Mouse (Mus musculus) forebrain, embryonic 12.5 days (tissue): ENCODE measurements at regions not wholly inside any gene's neighbourhood (a gene's known extent, or its start where the extent isn't known, plus 50 kb on each side); places are given as distances from the start of the nearest gene placed in this dataset.
A peak's percentile ranks its signal among the peaks of the same experiment; 100 is the strongest.

Experiments used
- ATAC-seq: fragments of 200-750 bp; cut with Nextera tagmentation; 2 replicates; pipeline ENCODE4 v1.8.0; 2017; ENCODE audit warnings: moderate TSS enrichment; ENCODE audit not compliant: low FRiP score
- H3K27ac ChIP-seq: fragments of 300-500 bp; sonication (generic); 2 replicates; pipeline ENCODE4 v1.5.1; 2016; ENCODE audit warnings: mild to moderate bottlenecking
- H3K27me3 ChIP-seq: fragments of 300-500 bp; sonication (generic); 2 replicates; pipeline ENCODE4 v1.6.1; 2016; ENCODE audit warnings: mild to moderate bottlenecking
- H3K36me3 ChIP-seq: fragments of 300-500 bp; sonication (generic); replicated peaks from 2 replicates; pipeline ENCODE4 v1.6.1; 2016; ENCODE audit warnings: mild to moderate bottlenecking
- H3K4me1 ChIP-seq: fragments of 300-500 bp; sonication (generic); 2 replicates; pipeline ENCODE4 v1.6.1; 2016
- H3K4me2 ChIP-seq: fragments of 300-500 bp; sonication (generic); 2 replicates; pipeline ENCODE4 v1.6.1; 2016; ENCODE audit warnings: mild to moderate bottlenecking, moderate library complexity
- H3K4me3 ChIP-seq: fragments of 300-500 bp; sonication (generic); replicated peaks from 2 replicates; pipeline ENCODE4 v1.5.1; 2016; ENCODE audit warnings: mild to moderate bottlenecking
- H3K9ac ChIP-seq: fragments of 300-500 bp; sonication (generic); 2 replicates; pipeline ENCODE4 v1.6.1; 2016; ENCODE audit warnings: mild to moderate bottlenecking
- H3K9me3 ChIP-seq: fragments of 300-500 bp; sonication (generic); 2 replicates; pipeline ENCODE4 v1.6.1; 2016
- WGBS: fragments of 180-500 bp; shearing (Covaris S2); methylation state at CpG from one replicate; pipeline ENCODE4 v1.1.7; 2016; 5-methylcytosine and 5-hydroxymethylcytosine counted together

- H3K27me3 ChIP-seq: no peaks in the 10 kb centered on the region
- no peak overlapping the region for H3K4me2 ChIP-seq
- H3K4me1 ChIP-seq: peaks cover 38% of the 10 kb centered on the region
- H3K36me3 ChIP-seq: no peaks in the 10 kb centered on the region
- no peak overlapping the region for H3K4me3 ChIP-seq
- peak; percentile 42 for ATAC-seq
- H3K9ac ChIP-seq: no peak overlapping the region
- 74% methylated on average over 1 of the region's 1 CpGs for WGBS
- no peak overlapping the region for H3K27ac ChIP-seq
- H3K9me3 ChIP-seq: no peaks in the 10 kb centered on the region
These were observed 98.4 kb upstream of the Klf7 start for GRCm38 (mm10) chr1:64220486-64220885.

GRCm38 (mm10) chr1:64220040-64220439, 98.0 kb upstream of the Klf7 start:
- WGBS: 78% methylated on average over 5 of the region's 5 CpGs
- Histone ChIP-seq H3K9ac (no peak overlapping the region), H3K4me2 (no peak overlapping the region), H3K27me3 (no peaks in the 10 kb centered on the region), H3K27ac (no peak overlapping the region), H3K4me1 (peaks cover 40% of the 10 kb centered on the region), H3K4me3 (no peak overlapping the region), H3K36me3 (no peaks in the 10 kb centered on the region), H3K9me3 (no peaks in the 10 kb centered on the region)
- no peak for ATAC-seq

GRCm38 (mm10) chr1:64215646-64216045, 93.6 kb upstream of the Klf7 start:
- Histone ChIP-seq H3K4me1 (peaks cover 23% of the 10 kb centered on the region), H3K9ac (no peak overlapping the region), H3K36me3 (no peaks in the 10 kb centered on the region), H3K4me3 (no peak overlapping the region), H3K27ac (no peak overlapping the region), H3K27me3 (no peaks in the 10 kb centered on the region), H3K9me3 (no peaks in the 10 kb centered on the region), H3K4me2 (no peak overlapping the region)
- ATAC-seq: no peak
- 90% methylated on average over 4 of the region's 4 CpGs for WGBS

GRCm38 (mm10) chr1:64209131-64209530, 87.0 kb upstream of the Klf7 start:
- H3K4me1 ChIP-seq: peaks cover 2% of the 10 kb centered on the region
- no peak for ATAC-seq
- WGBS: 79% methylated on average over 1 of the region's 1 CpGs
- no peak overlapping the region for H3K4me2 ChIP-seq
- no peak overlapping the region for H3K4me3 ChIP-seq
- no peak overlapping the region for H3K27ac ChIP-seq
- no peak overlapping the region for H3K9ac ChIP-seq
- no peaks in the 10 kb centered on the region for H3K36me3 ChIP-seq
- H3K27me3 ChIP-seq: no peaks in the 10 kb centered on the region
- H3K9me3 ChIP-seq: 0 out of 2 replicates have a peak, but pooled peaks cover 6% of the 10 kb centered on the region

GRCm38 (mm10) chr1:64200387-64201023, 78.4 kb upstream of the Klf7 start:
- Histone ChIP-seq H3K27me3 (no peaks in the 10 kb centered on the region), H3K4me1 (peaks cover 18% of the 10 kb centered on the region), H3K9me3 (0 out of 2 replicates have a peak, but pooled peaks cover 6% of the 10 kb centered on the region), H3K9ac (no peak overlapping the region), H3K4me2 (no peak overlapping the region), H3K36me3 (no peaks in the 10 kb centered on the region), H3K4me3 (no peak overlapping the region), H3K27ac (0 out of 2 replicates have a peak overlapping the region, but pooled peaks have one; percentile 25)
- WGBS: 31% methylated on average over 5 of the region's 5 CpGs
- ATAC-seq: peak; percentile 46; the same call in 1 of the 2 replicates

GRCm38 (mm10) chr1:64198781-64199180, 76.7 kb upstream of the Klf7 start:
- Histone ChIP-seq H3K27ac (no peak overlapping the region), H3K27me3 (no peaks in the 10 kb centered on the region), H3K4me2 (no peak overlapping the region), H3K9ac (no peak overlapping the region), H3K36me3 (no peaks in the 10 kb centered on the region), H3K9me3 (no peaks in the 10 kb centered on the region), H3K4me1 (peaks cover 18% of the 10 kb centered on the region), H3K4me3 (no peak overlapping the region)
- ATAC-seq: no peak
- 92% methylated on average over 5 of the region's 5 CpGs for WGBS

- Histone ChIP-seq H3K27ac (no peak overlapping the region), H3K4me3 (no peak overlapping the region), H3K36me3 (no peaks in the 10 kb centered on the region), H3K9me3 (no peaks in the 10 kb centered on the region), H3K4me1 (peaks cover 21% of the 10 kb centered on the region), H3K4me2 (no peak overlapping the region), H3K9ac (no peak overlapping the region), H3K27me3 (no peaks in the 10 kb centered on the region)
- ATAC-seq: no peak
- WGBS: 44% methylated on average over 2 of the region's 2 CpGs
These were observed 76.2 kb upstream of the Klf7 start for GRCm38 (mm10) chr1:64198322-64198721.

GRCm38 (mm10) chr1:64195970-64196491, 73.9 kb upstream of the Klf7 start:
- Histone ChIP-seq H3K9me3 (no peaks in the 10 kb centered on the region), H3K4me2 (no peak overlapping the region), H3K4me3 (no peak overlapping the region), H3K27me3 (no peaks in the 10 kb centered on the region), H3K27ac (peak overlapping the region; percentile 31; the same call in 1 of the 2 replicates), H3K36me3 (no peaks in the 10 kb centered on the region), H3K4me1 (peaks cover 42% of the 10 kb centered on the region), H3K9ac (no peak overlapping the region)
- peak; percentile 33; the same call in 1 of the 2 replicates for ATAC-seq
- WGBS: 6% methylated on average over 4 of the region's 4 CpGs

- Histone ChIP-seq H3K36me3 (no peaks in the 10 kb centered on the region), H3K27me3 (no peaks in the 10 kb centered on the region), H3K4me2 (no peak overlapping the region), H3K9me3 (no peaks in the 10 kb centered on the region), H3K4me3 (no peak overlapping the region), H3K27ac (no peak overlapping the region), H3K4me1 (peaks cover 43% of the 10 kb centered on the region), H3K9ac (no peak overlapping the region)
- ATAC-seq: no peak
- WGBS: 86% methylated on average over 4 of the region's 4 CpGs
These were observed 73.2 kb upstream of the Klf7 start for GRCm38 (mm10) chr1:64195294-64195693.

- peak overlapping the region; percentile 31; the same call in 1 of the 2 replicates for H3K27ac ChIP-seq
These were observed 71.2 kb upstream of the Klf7 start for GRCm38 (mm10) chr1:64193150-64193838.

GRCm38 (mm10) chr1:64192736-64193135, 70.7 kb upstream of the Klf7 start:
- no peak for ATAC-seq
- H3K9ac ChIP-seq: no peak overlapping the region
- no peak overlapping the region for H3K4me2 ChIP-seq
- 69% methylated on average over 3 of the region's 3 CpGs for WGBS
- no peaks in the 10 kb centered on the region for H3K36me3 ChIP-seq
- no peak overlapping the region for H3K4me3 ChIP-seq
- H3K27me3 ChIP-seq: no peaks in the 10 kb centered on the region
- H3K4me1 ChIP-seq: peaks cover 54% of the 10 kb centered on the region
- H3K27ac ChIP-seq: 0 out of 2 replicates have a peak overlapping the region, but pooled peaks have one; percentile 53
- no peaks in the 10 kb centered on the region for H3K9me3 ChIP-seq

More at GRCm38 (mm10) chr1:64193150-64193838, 71.2 kb upstream of the Klf7 start:
- no peaks in the 10 kb centered on the region for H3K36me3 ChIP-seq
- H3K4me1 ChIP-seq: peaks cover 54% of the 10 kb centered on the region
- no peak overlapping the region for H3K9ac ChIP-seq
- no peak for ATAC-seq
- no peak overlapping the region for H3K4me2 ChIP-seq
- 49% methylated on average over 13 of the region's 13 CpGs for WGBS
- H3K27me3 ChIP-seq: no peaks in the 10 kb centered on the region
- no peaks in the 10 kb centered on the region for H3K9me3 ChIP-seq
- H3K4me3 ChIP-seq: no peak overlapping the region

- no peak overlapping the region for H3K4me3 ChIP-seq
- WGBS: 49% methylated on average over 11 of the region's 11 CpGs
- H3K9ac ChIP-seq: no peak overlapping the region
- peak; percentile 63; the same call in 1 of the 2 replicates for ATAC-seq
- H3K4me2 ChIP-seq: no peak overlapping the region
- no peaks in the 10 kb centered on the region for H3K9me3 ChIP-seq
- peaks cover 52% of the 10 kb centered on the region for H3K4me1 ChIP-seq
- no peaks in the 10 kb centered on the region for H3K27me3 ChIP-seq
- H3K36me3 ChIP-seq: no peaks in the 10 kb centered on the region
- peak overlapping the region; percentile 21; the same call in 1 of the 2 replicates for H3K27ac ChIP-seq
These were observed 69.4 kb upstream of the Klf7 start for GRCm38 (mm10) chr1:64191242-64192220.
